Mouse (Mus musculus): Measurements from ENCODE around the gene Cenpa. TPM values are rescaled to one million over a fixed set of nuclear protein-coding genes. Genes with fewer than 3 reads are reported as not detected.

Gene Cenpa
- polyA plus RNA-seq, 1 experiment from 2014 or later, result 372 TPM

GRCm38 (mm10) chr5:30649558-30649957, 17.0 kb upstream of the Cenpa start:
- DNase-seq (ENCODE audit: low spot score), result no peak
- WGBS, result 69% methylated on average over 4 of the region's 4 CpGs
- Histone ChIP-seq H3K36me3 (peaks cover 8% of the 10 kb centered on the region; the same call in 1 of the 2 replicates), H3K27ac (no peak overlapping the region), H3K9me3 (no peaks in the 10 kb centered on the region), H3K4me3 (no peak overlapping the region), H3K4me1 (peaks cover 36% of the 10 kb centered on the region), H3K27me3 (ENCODE audit: insufficient read depth, poor library complexity, severe bottlenecking) (no peaks in the 10 kb centered on the region)

GRCm38 (mm10) chr5:30650756-30651155, 15.8 kb upstream of the Cenpa start:
- H3K4me1 ChIP-seq, result peaks cover 44% of the 10 kb centered on the region
- H3K27me3 ChIP-seq (ENCODE audit: insufficient read depth, poor library complexity, severe bottlenecking), result no peaks in the 10 kb centered on the region
- H3K27ac ChIP-seq, result no peak overlapping the region
- DNase-seq (ENCODE audit: low spot score), result no peak
- H3K9me3 ChIP-seq, result no peaks in the 10 kb centered on the region
- H3K4me3 ChIP-seq, result no peak overlapping the region
- peaks cover 20% of the 10 kb centered on the region for H3K36me3 ChIP-seq
- 69% methylated on average over 3 of the region's 3 CpGs for WGBS

DNA sequence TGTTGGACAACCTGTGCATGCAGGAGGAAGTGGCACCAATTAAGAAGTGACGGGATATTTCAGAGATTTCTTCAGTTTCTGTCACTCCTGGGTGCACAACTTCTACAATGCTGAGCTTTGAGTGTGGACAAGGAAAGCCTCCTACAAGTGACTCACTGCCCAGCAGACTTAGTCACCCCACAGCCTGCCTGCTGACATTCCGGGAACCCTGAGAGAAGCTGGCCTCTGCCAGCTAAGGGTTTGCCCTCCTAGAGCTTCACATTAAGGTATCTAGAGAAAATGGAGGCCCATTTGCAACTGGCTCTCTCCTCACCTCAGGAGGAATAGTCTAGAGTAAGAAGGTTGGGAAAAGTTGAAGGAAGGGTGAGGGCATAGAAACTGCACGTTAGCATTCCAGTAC, 15.0 kb upstream of the Cenpa start:
- Histone ChIP-seq H3K27ac (no peak overlapping the region), H3K36me3 (peaks cover 27% of the 10 kb centered on the region), H3K4me1 (peaks cover 44% of the 10 kb centered on the region), H3K4me3 (no peak overlapping the region), H3K27me3 (ENCODE audit: insufficient read depth, poor library complexity, severe bottlenecking) (no peaks in the 10 kb centered on the region), H3K9me3 (no peaks in the 10 kb centered on the region)
- 85% methylated on average over 3 of the region's 3 CpGs for WGBS
- DNase-seq (ENCODE audit: low spot score), result no peak

GRCm38 (mm10) chr5:30653246-30653645, 13.3 kb upstream of the Cenpa start:
- DNase-seq (ENCODE audit: low spot score), result no peak
- peaks cover 44% of the 10 kb centered on the region for H3K36me3 ChIP-seq
- WGBS, result 89% methylated on average over 6 of the region's 6 CpGs
- no peaks in the 10 kb centered on the region for H3K9me3 ChIP-seq
- H3K4me1 ChIP-seq, result peaks cover 35% of the 10 kb centered on the region
- H3K4me3 ChIP-seq, result no peak overlapping the region
- no peaks in the 10 kb centered on the region for H3K27me3 ChIP-seq (ENCODE audit: insufficient read depth, poor library complexity, severe bottlenecking)
- no peak overlapping the region for H3K27ac ChIP-seq

DNA sequence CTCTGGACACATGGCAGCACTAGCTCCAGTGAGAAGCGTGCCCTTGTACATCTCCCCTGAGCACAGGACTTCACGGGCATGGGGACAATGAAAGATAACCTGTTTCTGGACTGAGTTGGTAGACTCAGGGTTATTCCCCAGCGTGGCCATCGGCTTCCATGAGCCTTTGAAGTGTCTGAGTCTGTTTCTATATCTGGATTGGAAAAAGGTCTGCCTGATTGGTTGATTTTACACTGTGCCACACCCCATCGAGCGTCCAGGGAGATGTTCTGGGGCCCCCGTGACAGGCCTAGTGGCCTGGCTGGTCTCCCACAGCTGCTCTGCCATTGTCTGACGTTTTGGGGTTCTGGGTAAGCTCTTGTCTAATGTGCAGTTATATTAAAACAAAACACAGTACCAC, 11.5 kb upstream of the Cenpa start:
- no peaks in the 10 kb centered on the region for H3K27me3 ChIP-seq (ENCODE audit: insufficient read depth, poor library complexity, severe bottlenecking)
- peaks cover 46% of the 10 kb centered on the region for H3K36me3 ChIP-seq
- H3K9me3 ChIP-seq, result no peaks in the 10 kb centered on the region
- DNase-seq (ENCODE audit: low spot score), result no peak
- H3K4me1 ChIP-seq, result peaks cover 23% of the 10 kb centered on the region
- no peak overlapping the region for H3K4me3 ChIP-seq
- peak overlapping the region; percentile 17; the same call in 1 of the 2 replicates for H3K27ac ChIP-seq
- WGBS, result 77% methylated on average over 8 of the region's 8 CpGs

GRCm38 (mm10) chr5:30655526-30656195, 10.9 kb upstream of the Cenpa start:
- WGBS, result 89% methylated on average over 6 of the region's 6 CpGs
- H3K4me3 ChIP-seq, result no peak overlapping the region
- H3K27me3 ChIP-seq (ENCODE audit: insufficient read depth, poor library complexity, severe bottlenecking), result no peaks in the 10 kb centered on the region
- no peaks in the 10 kb centered on the region for H3K9me3 ChIP-seq
- H3K36me3 ChIP-seq, result peaks cover 49% of the 10 kb centered on the region
- H3K4me1 ChIP-seq, result peaks cover 21% of the 10 kb centered on the region
- no peak for DNase-seq (ENCODE audit: low spot score)
- H3K27ac ChIP-seq, result no peak overlapping the region

DNA sequence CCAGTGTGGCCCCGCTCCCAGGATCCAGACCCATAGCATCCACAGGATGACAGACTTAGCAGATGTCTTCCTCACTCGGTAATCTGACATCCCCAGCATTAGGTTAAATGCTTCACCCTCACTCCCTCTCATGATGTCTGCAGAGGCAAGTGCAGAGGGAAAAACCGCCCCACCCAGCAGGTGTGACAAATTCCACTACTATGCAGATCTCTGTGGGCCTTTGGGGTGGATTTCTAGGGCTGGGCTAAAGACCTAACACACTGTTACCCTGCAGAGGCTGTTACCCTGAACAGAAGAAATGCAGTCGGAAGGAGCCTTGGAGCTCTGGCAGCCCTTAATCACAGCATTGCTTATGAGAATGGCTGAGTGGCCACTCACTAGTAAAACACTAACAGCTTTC, 7.5 kb upstream of the Cenpa start:
- no peak overlapping the region for H3K27ac ChIP-seq
- peaks cover 44% of the 10 kb centered on the region for H3K36me3 ChIP-seq
- H3K4me1 ChIP-seq, result peaks cover 10% of the 10 kb centered on the region; the same call in 1 of the 2 replicates
- 75% methylated on average over 4 of the region's 4 CpGs for WGBS
- no peaks in the 10 kb centered on the region for H3K27me3 ChIP-seq (ENCODE audit: insufficient read depth, poor library complexity, severe bottlenecking)
- no peaks in the 10 kb centered on the region for H3K9me3 ChIP-seq
- DNase-seq (ENCODE audit: low spot score), result no peak
- H3K4me3 ChIP-seq, result no peak overlapping the region

- Histone ChIP-seq H3K27ac (no peak overlapping the region), H3K9me3 (no peaks in the 10 kb centered on the region), H3K4me1 (peaks cover 2% of the 10 kb centered on the region; the same call in 1 of the 2 replicates), H3K4me3 (no peak overlapping the region), H3K27me3 (ENCODE audit: insufficient read depth, poor library complexity, severe bottlenecking) (no peaks in the 10 kb centered on the region), H3K36me3 (peaks cover 35% of the 10 kb centered on the region)
- WGBS, result 96% methylated on average over 1 of the region's 1 CpGs
- DNase-seq (ENCODE audit: low spot score), result no peak
Observed at GRCm38 (mm10) chr5:30660278-30660677, 6.3 kb upstream of the Cenpa start.

GRCm38 (mm10) chr5:30660813-30661212, 5.8 kb upstream of the Cenpa start:
- Histone ChIP-seq H3K36me3 (peaks cover 30% of the 10 kb centered on the region), H3K9me3 (no peaks in the 10 kb centered on the region), H3K27me3 (ENCODE audit: insufficient read depth, poor library complexity, severe bottlenecking) (no peaks in the 10 kb centered on the region), H3K4me3 (no peak overlapping the region), H3K27ac (no peak overlapping the region), H3K4me1 (no peaks in the 10 kb centered on the region; the same call in 1 of the 2 replicates)
- WGBS, result 94% methylated on average over 5 of the region's 5 CpGs
- DNase-seq (ENCODE audit: low spot score), result no peak

DNA sequence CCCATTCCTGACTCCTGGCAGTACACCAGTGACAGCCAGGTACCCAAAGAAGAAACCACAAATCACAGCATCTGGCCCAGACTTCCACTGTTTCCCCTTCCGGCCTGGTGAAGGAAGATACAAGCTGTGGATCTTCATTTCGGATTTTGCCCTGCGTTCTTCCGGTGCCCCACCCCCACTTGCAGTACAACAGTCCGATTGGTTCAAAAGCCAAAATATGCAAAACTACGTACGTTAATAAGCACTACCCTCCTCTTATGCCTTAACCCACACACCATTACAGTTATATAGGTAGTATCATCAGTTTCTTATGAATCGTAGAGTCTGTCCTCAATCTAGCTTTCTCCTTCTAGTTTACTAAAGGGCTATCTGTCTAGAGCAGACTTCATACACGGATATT, 1.2 kb upstream of the Cenpa start:
- peaks cover 20% of the 10 kb centered on the region for H3K4me1 ChIP-seq
- H3K4me3 ChIP-seq, result no peak overlapping the region
- DNase-seq (ENCODE audit: low spot score), result no peak
- WGBS, result 89% methylated on average over 9 of the region's 9 CpGs
- H3K27ac ChIP-seq, result no peak overlapping the region
- no peaks in the 10 kb centered on the region for H3K9me3 ChIP-seq
- peaks cover 26% of the 10 kb centered on the region for H3K36me3 ChIP-seq
- no peaks in the 10 kb centered on the region for H3K27me3 ChIP-seq (ENCODE audit: insufficient read depth, poor library complexity, severe bottlenecking)

GRCm38 (mm10) chr5:30665968-30666367, 609 bp upstream of the Cenpa start:
- H3K36me3 ChIP-seq, result peaks cover 28% of the 10 kb centered on the region
- DNase-seq (ENCODE audit: low spot score), result no peak
- 59% methylated on average over 6 of the region's 6 CpGs for WGBS
- H3K9me3 ChIP-seq, result no peaks in the 10 kb centered on the region
- H3K4me1 ChIP-seq, result peaks cover 20% of the 10 kb centered on the region
- peak overlapping the region; percentile 93 for H3K27ac ChIP-seq
- H3K27me3 ChIP-seq (ENCODE audit: insufficient read depth, poor library complexity, severe bottlenecking), result no peaks in the 10 kb centered on the region
- peak overlapping the region; percentile 82 for H3K4me3 ChIP-seq

- H3K4me1 ChIP-seq, result peaks cover 20% of the 10 kb centered on the region
- H3K9me3 ChIP-seq, result no peaks in the 10 kb centered on the region
- H3K27ac ChIP-seq, result peak overlapping the region; percentile 93
- no peak for DNase-seq (ENCODE audit: low spot score)
- WGBS, result under 1% methylated on average over 13 of the region's 13 CpGs
- H3K27me3 ChIP-seq (ENCODE audit: insufficient read depth, poor library complexity, severe bottlenecking), result no peaks in the 10 kb centered on the region
- peaks cover 40% of the 10 kb centered on the region for H3K36me3 ChIP-seq
- H3K4me3 ChIP-seq, result peak overlapping the region; percentile 82
Observed at GRCm38 (mm10) chr5:30667215-30667614, 638 bp downstream of the Cenpa start.

DNA sequence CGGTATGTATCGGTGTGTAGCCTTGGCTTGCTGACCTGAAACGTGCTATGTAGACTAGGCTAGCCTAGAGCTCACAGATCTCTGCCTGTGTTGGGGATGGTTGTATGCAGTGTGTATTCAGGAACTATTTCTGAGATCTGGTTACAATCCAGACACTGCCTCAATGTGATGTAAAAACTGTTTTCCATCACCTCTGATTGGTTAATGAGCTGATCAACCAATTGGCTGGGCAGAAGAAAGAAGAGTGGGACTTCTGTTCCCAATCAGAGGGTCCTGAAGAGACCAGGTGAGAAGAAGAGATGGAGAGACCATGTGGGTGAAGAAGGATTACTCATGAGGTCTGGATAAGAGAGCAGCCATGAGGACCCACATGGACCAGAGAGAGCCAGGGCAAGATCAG, 1.1 kb downstream of the Cenpa start:
- H3K27ac ChIP-seq, result peak overlapping the region; percentile 93

More for the DNA sequence above, 1.1 kb downstream of the Cenpa start:
- Histone ChIP-seq H3K27me3 (ENCODE audit: insufficient read depth, poor library complexity, severe bottlenecking) (no peaks in the 10 kb centered on the region), H3K4me3 (peak overlapping the region; percentile 82), H3K9me3 (no peaks in the 10 kb centered on the region), H3K4me1 (peaks cover 20% of the 10 kb centered on the region), H3K36me3 (peaks cover 45% of the 10 kb centered on the region)
- WGBS, result 15% methylated on average over 3 of the region's 3 CpGs
- DNase-seq (ENCODE audit: low spot score), result no peak
